Mouse (Mus musculus): ENCODE data around the gene Ly6g6e.

DNA sequence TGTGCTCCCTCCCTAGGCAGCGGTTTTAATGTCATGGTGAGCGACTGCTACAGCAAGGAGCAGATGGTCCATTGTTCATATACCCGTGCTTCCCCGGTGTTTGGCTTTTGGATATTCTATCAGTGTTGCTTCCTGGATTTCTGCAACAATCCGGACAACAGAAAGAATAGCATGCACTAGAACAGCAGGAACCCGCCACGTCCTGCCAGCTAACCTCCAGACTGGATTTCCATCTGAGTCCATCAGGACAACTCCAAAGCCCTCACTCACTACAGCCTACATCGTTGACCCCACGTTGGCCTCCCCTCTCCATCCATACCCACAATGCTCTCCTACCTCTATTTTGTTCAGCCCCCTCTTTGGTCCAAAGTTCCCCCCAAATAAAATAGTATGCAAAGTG is 35.1 kb downstream of the Ly6g6e start:
- no peak for TF ChIP-seq CTCF (IDR thresholded peaks at IDR 0.05; ENCODE audit: borderline replicate concordance, extremely low read depth, insufficient read depth, insufficient read length)
- TF ChIP-seq POLR2A (IDR thresholded peaks at IDR 0.05; ENCODE audit: borderline replicate concordance, extremely low read depth, insufficient read depth, insufficient read length, poor library complexity, severe bottlenecking), result no peak

Measured in brain, embryonic 14.5 days (tissue).